Mouse (Mus musculus) cortical plate, adult 2 months (tissue): Measurements from ENCODE around the gene Rtca.

Source experiments
- CTCF ChIP-seq: fragments of 200-500 bp; IDR thresholded peaks from 2 replicates; pipeline ENCODE4 v1.5.1; 2011; ENCODE audit warnings: mild to moderate bottlenecking, control low read depth, low read length; ENCODE audit not compliant: insufficient read depth; ENCODE audit errors: extremely low read depth
- POLR2A ChIP-seq: fragments of 200-500 bp; IDR thresholded peaks from 2 replicates; pipeline ENCODE4 v1.6.1; 2011; ENCODE audit warnings: mild to moderate bottlenecking, low read length, control low read depth; ENCODE audit not compliant: insufficient read depth; ENCODE audit errors: extremely low read depth

GRCm38 (mm10) chr3:116542070-116542469, 34.1 kb upstream of the Rtca start:
- TF ChIP-seq POLR2A (no peak), CTCF (no peak)
